Mouse (Mus musculus) left cerebral cortex, postnatal 10 days (tissue): ENCODE results near the gene Rdh16. TPM values are rescaled to one million over a fixed set of nuclear protein-coding genes. Genes with fewer than 3 reads are reported as not detected.
"Not testable (repeated sequence)": the region's sequence is repeated elsewhere in the genome, so short reads cannot be mapped to it uniquely, and the experiment has no call there.

Source experiments
- DNase-seq, 2 experiments: peaks; one replicate each; pipeline ENCODE4 v3.0.0; 2021 to 2022; ENCODE audit warnings: low spot score in 2 of 2, mixed read lengths in 1 of 2; ENCODE audit errors: extremely low spot score in 1 of 2
- intact Hi-C: fragments of 180-260 bp; cut with DNase I; formaldehyde crosslinking; loops from one replicate; pipeline ENCODE4 v1.15.1; 2025
- total RNA-seq, 2 experiments: library from RNA; stranded (reverse); gene quantifications; 2 replicates each; pipeline ENCODE4 v1.2.3; 2021

Gene Rdh16
- total RNA-seq, 2 experiments from 2014 or later: 0.21 to 0.39 TPM

DNA sequence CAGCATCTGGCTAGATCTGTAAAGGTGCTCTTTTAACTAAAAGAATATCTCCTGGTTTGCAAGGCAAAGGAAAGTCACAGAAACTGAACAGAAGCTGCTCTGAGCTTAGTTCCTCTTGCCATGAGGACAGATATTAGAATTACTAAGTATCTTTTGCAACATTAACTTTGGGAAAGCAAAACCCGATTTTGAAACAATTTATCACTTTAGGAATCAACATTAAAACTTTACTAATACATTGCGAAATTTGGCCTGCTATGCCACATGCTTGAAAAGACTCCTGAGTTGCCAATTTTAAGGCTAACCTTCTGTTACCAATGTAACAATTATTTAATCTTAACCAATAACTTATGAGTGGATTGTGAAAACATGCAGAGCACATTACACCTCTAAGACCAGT is 20.9 kb downstream of the Rdh16 start:
- intact Hi-C loops, DNase-seq: not testable (repeated sequence)

DNA sequence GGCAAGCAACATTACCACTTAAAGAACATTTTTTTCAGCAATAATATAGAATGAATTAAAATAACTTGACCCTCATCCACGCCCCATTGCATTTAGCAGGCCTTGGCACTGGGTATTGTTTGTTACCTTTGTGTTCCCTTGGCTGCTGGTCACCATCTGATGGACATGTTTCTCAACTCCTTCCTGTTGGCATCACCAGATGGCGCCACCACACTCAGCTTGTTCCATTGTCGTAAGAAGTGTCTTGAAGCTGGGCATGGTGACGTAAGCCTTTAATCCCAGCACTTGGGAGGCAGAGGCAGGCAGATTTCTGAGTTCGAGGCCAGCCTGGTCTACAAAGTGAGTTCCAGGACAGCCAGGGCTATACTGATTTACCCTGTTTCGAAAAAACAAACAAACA is 24.4 kb downstream of the Rdh16 start:
- no peak for DNase-seq

GRCm38 (mm10) chr10:127829121-127829520 is 28.2 kb downstream of the Rdh16 start:
- DNase-seq: no peak
- intact Hi-C loops: no loop called here

More for the DNA sequence above, 24.4 kb downstream of the Rdh16 start:
- intact Hi-C loops: no loop called here

DNA sequence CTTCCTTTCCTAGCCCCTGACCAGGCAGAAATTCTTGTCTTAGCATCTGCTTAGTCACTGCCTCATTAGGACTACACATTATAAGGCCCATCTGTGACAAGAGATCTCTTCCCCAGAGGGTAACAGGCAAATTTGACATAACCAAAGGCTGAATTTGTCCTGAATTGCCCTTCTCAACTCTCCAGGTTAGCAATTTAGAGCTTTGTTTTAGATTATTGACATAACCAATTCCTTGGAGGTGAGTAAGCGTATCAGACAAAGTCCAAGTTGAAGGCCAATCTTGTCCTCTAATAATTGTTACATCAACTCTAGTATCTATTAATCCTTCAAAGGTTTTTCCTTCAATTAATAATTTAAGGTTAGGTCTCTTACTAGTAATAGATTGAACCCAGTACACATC is 33.2 kb downstream of the Rdh16 start:
- intact Hi-C loops, DNase-seq: not testable (repeated sequence)

DNA sequence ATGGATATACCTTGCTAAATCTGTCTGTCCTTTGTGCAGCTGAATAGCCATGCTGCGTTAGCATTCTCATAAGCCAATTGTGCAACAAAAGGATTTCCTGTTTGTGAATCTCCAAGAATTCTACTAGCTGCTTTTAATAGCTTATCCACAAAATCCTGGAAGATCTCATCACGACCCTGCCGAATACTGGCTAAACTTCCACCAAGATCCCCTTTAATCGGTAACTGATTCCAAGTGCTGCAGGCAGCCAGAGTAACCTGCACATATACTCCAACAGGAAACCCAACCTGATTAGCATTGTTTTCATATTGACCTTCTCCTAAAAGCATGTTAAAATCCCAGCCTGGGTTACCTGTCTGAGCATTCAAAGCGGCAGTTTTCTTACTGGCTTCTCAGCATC is 34.3 kb downstream of the Rdh16 start:
- intact Hi-C loops: no loop called here
- no peak for DNase-seq

DNA sequence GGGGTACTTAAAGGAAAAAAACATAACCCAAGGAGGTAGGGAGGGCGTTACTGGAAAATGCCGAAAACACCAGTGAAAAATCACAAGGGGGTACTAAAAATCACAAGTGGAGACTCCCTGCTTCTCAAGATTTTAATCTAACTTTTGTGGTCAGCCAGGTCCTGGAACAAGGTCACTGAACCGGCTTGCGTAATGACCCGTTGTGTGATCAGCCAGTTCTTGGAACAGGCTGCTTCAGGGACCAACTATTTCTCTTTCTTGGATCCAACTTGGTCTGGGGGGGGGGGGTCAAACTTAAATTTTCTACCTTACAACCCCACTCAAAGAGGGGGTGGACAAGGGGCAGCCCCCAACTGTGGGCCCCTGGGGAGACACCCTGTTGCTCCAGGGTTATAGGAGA is 36.8 kb downstream of the Rdh16 start:
- DNase-seq, intact Hi-C loops: not testable (repeated sequence)

- no peak for DNase-seq
- intact Hi-C loops: no loop called here
Measured at GRCm38 (mm10) chr10:127838539-127838938, 37.6 kb downstream of the Rdh16 start.

GRCm38 (mm10) chr10:127840776-127841175 is 39.8 kb downstream of the Rdh16 start:
- intact Hi-C loops: no loop called here
- DNase-seq: no peak

GRCm38 (mm10) chr10:127845945-127846344 is 45.0 kb downstream of the Rdh16 start:
- intact Hi-C loops, DNase-seq: not testable (repeated sequence)

- intact Hi-C loops: no loop called here
- no peak for DNase-seq
Measured at GRCm38 (mm10) chr10:127848089-127848488, 47.1 kb downstream of the Rdh16 start.

DNA sequence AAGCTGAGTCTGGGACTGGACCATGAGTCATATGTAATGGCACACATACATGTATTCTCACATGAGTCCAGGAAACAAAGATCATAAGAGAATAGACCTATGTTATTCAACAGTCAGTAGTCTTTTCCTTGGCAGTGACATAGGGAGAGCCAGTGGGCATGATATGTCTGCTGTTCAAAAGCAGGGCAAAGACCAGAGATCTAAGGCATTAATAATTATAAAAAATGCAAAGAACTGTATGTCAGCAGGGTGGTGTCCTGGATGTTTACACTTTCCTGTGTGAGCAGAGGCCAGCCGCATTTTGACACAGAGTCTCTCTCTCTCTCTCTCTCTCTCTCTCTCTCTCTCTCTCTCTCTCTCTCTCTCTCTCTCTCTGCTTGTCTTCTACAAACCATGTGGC is 48.7 kb downstream of the Rdh16 start, which contains the start of gene Rdh19:
Gene Rdh19, plus strand, starts transcription at position 301 of the 400 bp plus-strand sequence.
- intact Hi-C loops: no loop called here
- no peak for DNase-seq

DNA sequence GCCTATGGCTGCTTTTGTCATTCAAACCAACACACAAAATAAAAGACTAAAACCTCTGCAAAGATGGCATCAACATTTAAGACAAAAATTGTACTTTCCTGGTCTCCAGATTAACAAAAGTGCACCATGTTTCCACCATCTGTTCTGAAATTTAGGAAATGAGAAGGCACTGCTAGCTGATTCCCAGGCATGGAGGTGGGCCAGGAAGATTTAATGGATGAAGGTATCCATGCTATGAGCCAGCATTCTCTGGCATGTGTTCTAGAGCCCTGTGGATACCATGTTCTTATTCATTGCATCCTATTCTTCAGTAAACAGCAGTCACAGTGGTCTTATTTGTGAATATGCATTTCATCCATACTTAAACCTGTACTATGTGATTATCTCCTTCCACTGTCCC is 55.4 kb downstream of the Rdh16 start:
- DNase-seq: peak in 1 of 2 experiments; percentile 7

DNA sequence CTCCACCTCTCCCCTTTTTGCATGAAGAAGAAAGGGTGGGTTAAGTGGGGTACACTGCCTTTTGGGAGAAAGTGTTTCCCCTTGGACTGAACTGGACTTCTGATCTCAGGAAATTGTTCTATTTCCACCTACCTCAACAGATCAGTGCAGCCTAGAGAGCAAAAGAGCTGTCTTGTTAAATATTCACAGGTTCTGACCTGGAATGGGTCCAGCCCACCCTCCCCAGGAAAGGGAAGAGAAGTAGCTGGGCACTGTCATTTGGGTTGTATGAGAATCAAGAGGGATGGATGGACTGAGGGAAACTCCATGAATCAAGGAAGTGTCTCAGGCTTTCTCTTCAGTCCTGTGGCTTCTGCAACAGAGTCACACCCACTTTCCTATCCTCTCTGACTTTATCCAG is 64.0 kb downstream of the Rdh16 start:
- DNase-seq: no peak
- intact Hi-C loops: no loop called here

More for the DNA sequence above, 55.4 kb downstream of the Rdh16 start:
- intact Hi-C loops: no loop called here

- DNase-seq: no peak
- intact Hi-C loops: no loop called here
Measured at GRCm38 (mm10) chr10:127866232-127866631, 65.3 kb downstream of the Rdh16 start, which contains the start of gene Rdh16f2. Rdh16f2 (plus strand) TSS chr10:127866474.

- DNase-seq: no peak
- intact Hi-C loops: no loop called here
Measured at GRCm38 (mm10) chr10:127872484-127872883, 71.5 kb downstream of the Rdh16 start.

GRCm38 (mm10) chr10:127877681-127878080 is 76.7 kb downstream of the Rdh16 start:
- no peak for DNase-seq
- intact Hi-C loops: loop anchor here (5.0 kb wide), 1 partner anchor 40 kb away; no protein-coding TSS in a partner anchor

- DNase-seq: no peak
- intact Hi-C loops: loop anchor here (5.0 kb wide), 1 partner anchor 39 kb away; no protein-coding TSS in a partner anchor
Measured at GRCm38 (mm10) chr10:127878262-127879057, 77.5 kb downstream of the Rdh16 start.

GRCm38 (mm10) chr10:127879155-127879688 is 78.3 kb downstream of the Rdh16 start:
- intact Hi-C loops: loop anchor here (5.0 kb wide), 1 partner anchor 38 kb away; no protein-coding TSS in a partner anchor
- peak in 1 of 2 experiments; percentile 45 for DNase-seq

DNA sequence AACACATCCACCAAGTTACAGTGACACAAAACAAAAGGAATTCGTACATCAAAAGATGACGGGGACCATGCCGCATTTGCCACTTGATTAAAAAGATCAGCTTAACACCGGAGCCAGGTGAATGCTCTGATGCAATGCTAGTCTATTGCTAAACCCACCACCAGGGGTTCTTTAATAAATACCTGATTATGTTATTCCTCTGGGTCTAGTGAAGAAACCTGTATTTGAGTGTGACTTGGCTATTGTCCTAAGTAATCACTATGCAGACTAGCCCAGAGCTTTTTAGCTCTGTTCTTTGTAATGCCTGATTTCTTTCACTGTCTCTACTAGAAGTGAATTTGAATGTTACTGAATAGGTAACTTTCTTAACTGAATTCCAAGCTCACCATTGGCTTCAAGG is 80.1 kb downstream of the Rdh16 start:
- no peak for DNase-seq
- intact Hi-C loops: no loop called here

- DNase-seq: no peak
- intact Hi-C loops: no loop called here
Measured at GRCm38 (mm10) chr10:127886551-127886950, 85.6 kb downstream of the Rdh16 start.
